Mouse (Mus musculus) midbrain, embryonic 16.5 days (tissue): ENCODE results near the gene Aanat. TPM values are rescaled to one million over a fixed set of nuclear protein-coding genes. Genes with fewer than 3 reads are reported as not detected.

ENCODE experiments used
- polyA plus RNA-seq: library from polyadenylated mRNA; unstranded; fragments of >200 nt; fragmentation: Nextera tagmentation; extraction: Ambion mirVana; gene quantifications from 2 replicates; pipeline ENCODE4 v1.2.1, GENCODE M21; 2015

The Aanat gene
- polyA plus RNA-seq, 1 experiment from 2014 or later: 0.20 TPM

Other genes starting within 250 kb of the Aanat start
- gene Rnf157, start 173.4 kb upstream of the Aanat start, polyA plus RNA-seq: 32.3 and 41.8 TPM in 2 replicates
- 36.2 and 36.3 TPM in 2 replicates for gene Ubald2, start 152.3 kb upstream of the Aanat start, polyA plus RNA-seq
- gene Qrich2, start 120.2 kb upstream of the Aanat start, polyA plus RNA-seq: 0.08 TPM in 1 of 2 replicates, not detected in the other
- gene Prpsap1, start 92.2 kb upstream of the Aanat start, polyA plus RNA-seq: 177 and 198 TPM in 2 replicates
- 4.4 and 5.5 TPM in 2 replicates for gene Sphk1, start 55.5 kb upstream of the Aanat start, polyA plus RNA-seq
- gene Ube2o, start 5.0 kb upstream of the Aanat start, polyA plus RNA-seq: 15.5 and 17.0 TPM in 2 replicates
- 0.93 and 1.2 TPM in 2 replicates for gene Rhbdf2, start 40.6 kb downstream of the Aanat start, polyA plus RNA-seq
- 3.7 and 4.4 TPM in 2 replicates for gene Prcd, start 67.1 kb downstream of the Aanat start, polyA plus RNA-seq
- gene Cygb, start 67.9 kb downstream of the Aanat start, polyA plus RNA-seq: 26.4 and 29.3 TPM in 2 replicates
- 0.09 TPM in 1 of 2 replicates, not detected in the other for gene St6galnac1, start 189.1 kb downstream of the Aanat start, polyA plus RNA-seq
- 21.8 and 22.6 TPM in 2 replicates for gene Mxra7, start 241.6 kb downstream of the Aanat start, polyA plus RNA-seq